Mouse (Mus musculus): ENCODE results near the gene Dync1i1.

- no peak for TF ChIP-seq EP300 (IDR thresholded peaks at IDR 0.05; ENCODE audit: low read depth)
- TF ChIP-seq CTCF (IDR thresholded peaks at IDR 0.05; ENCODE audit: low read depth) = no peak
Measured at GRCm38 (mm10) chr6:5701826-5702225, 23.6 kb upstream of the Dync1i1 start.

All from liver, postnatal 0 days (tissue).